Mouse (Mus musculus) ES-Bruce4 (cell line): ENCODE measurements around the gene Onecut1. TPM values are rescaled to one million over a fixed set of nuclear protein-coding genes. Genes with fewer than 3 reads are reported as not detected.

ENCODE experiments used
- H3K27ac ChIP-seq: 2 replicates; pipeline ENCODE4 v1.5.1; 2012; ENCODE audit warnings: low read length, inconsistent platforms; ENCODE audit not compliant: insufficient read depth
- H3K27me3 ChIP-seq: 2 replicates; pipeline ENCODE4 v1.6.1; 2012; ENCODE audit warnings: mild to moderate bottlenecking, low read length, inconsistent platforms; ENCODE audit not compliant: control insufficient read depth, poor library complexity, insufficient read depth, severe bottlenecking
- H3K36me3 ChIP-seq: 2 replicates; pipeline ENCODE4 v1.6.1; 2012; ENCODE audit warnings: inconsistent platforms, mild to moderate bottlenecking, low read length, moderate library complexity; ENCODE audit not compliant: control insufficient read depth, poor library complexity, insufficient read depth, severe bottlenecking
- H3K4me1 ChIP-seq: one replicate; pipeline ENCODE4 v1.8.1; 2011; ENCODE audit warnings: low read length; ENCODE audit not compliant: control insufficient read depth, insufficient read depth
- H3K4me3 ChIP-seq: 2 replicates; pipeline ENCODE4 v1.5.1; 2011; ENCODE audit warnings: low read depth, mild to moderate bottlenecking, low read length
- H3K9ac ChIP-seq: 2 replicates; pipeline ENCODE4 v1.6.1; 2012; ENCODE audit warnings: low read depth, mild to moderate bottlenecking, inconsistent platforms; ENCODE audit not compliant: poor library complexity, severe bottlenecking
- H3K9me3 ChIP-seq: replicated peaks from 2 replicates; pipeline ENCODE4 v1.6.1; 2012; ENCODE audit warnings: mild to moderate bottlenecking, low read length, inconsistent platforms; ENCODE audit not compliant: control insufficient read depth, poor library complexity, insufficient read depth, severe bottlenecking
- CTCF ChIP-seq: IDR thresholded peaks from one replicate; pipeline ENCODE4 v1.8.1; 2011; ENCODE audit warnings: low read depth, low read length
- EP300 ChIP-seq: IDR thresholded peaks from 2 replicates; pipeline ENCODE4 v1.6.1; 2011; ENCODE audit warnings: low read depth, low read length; ENCODE audit not compliant: insufficient read depth
- POLR2A ChIP-seq: IDR thresholded peaks from one replicate; pipeline ENCODE4 v1.8.1; 2011; ENCODE audit warnings: low read length; ENCODE audit not compliant: insufficient read depth
- polyA plus RNA-seq: library from polyadenylated mRNA; stranded (reverse); fragments of >200 nt; gene quantifications from 2 replicates; pipeline ENCODE4 v1.2.4, GENCODE M21; 2011; ENCODE audit warnings: low read depth; ENCODE audit not compliant: missing spikeins, insufficient read depth, insufficient read length

The Onecut1 gene
- polyA plus RNA-seq, 1 experiment = not detected

DNA sequence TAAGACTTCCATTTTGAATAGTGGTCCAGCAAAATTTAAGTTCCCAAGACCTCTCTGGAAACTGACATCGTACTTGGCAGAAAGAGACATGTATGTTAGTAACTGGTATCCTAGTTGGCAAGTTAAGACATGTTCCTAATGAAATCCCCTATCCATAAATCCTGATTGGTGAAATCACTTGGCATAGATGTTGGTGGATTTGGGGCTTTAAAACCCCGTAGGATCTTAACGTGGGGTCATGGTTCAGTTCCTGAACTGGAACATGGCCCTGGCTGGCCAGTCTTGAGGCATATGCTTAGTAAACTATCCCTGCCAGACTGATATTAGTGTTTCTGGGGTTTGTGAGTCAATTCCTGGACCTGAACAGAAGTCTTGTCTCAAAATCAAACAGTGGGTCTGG, 76.0 kb downstream of the Onecut1 start:
- H3K9ac ChIP-seq = no peak overlapping the region
- H3K4me3 ChIP-seq = no peak overlapping the region
- no peaks in the 10 kb centered on the region for H3K27me3 ChIP-seq
- H3K36me3 ChIP-seq = no peaks in the 10 kb centered on the region
- H3K27ac ChIP-seq = no peak overlapping the region
- H3K4me1 ChIP-seq = no peaks in the 10 kb centered on the region
- H3K9me3 ChIP-seq = no peaks in the 10 kb centered on the region
- TF ChIP-seq POLR2A (no peak), EP300 (no peak), CTCF (no peak)

- Histone ChIP-seq H3K9me3 (no peaks in the 10 kb centered on the region), H3K4me3 (no peak overlapping the region), H3K9ac (no peak overlapping the region), H3K4me1 (no peaks in the 10 kb centered on the region), H3K27me3 (no peaks in the 10 kb centered on the region), H3K36me3 (no peaks in the 10 kb centered on the region), H3K27ac (no peak overlapping the region)
- no peak for TF ChIP-seq CTCF
- TF ChIP-seq POLR2A = no peak
- TF ChIP-seq EP300 = no peak
Observed at GRCm38 (mm10) chr9:74938670-74939534, 77.2 kb downstream of the Onecut1 start.

Other genes starting within 250 kb of the Onecut1 start
- 7.7 and 9.8 TPM in 2 replicates for gene Fam214a, start 91.0 kb downstream of the Onecut1 start, polyA plus RNA-seq
- gene Arpp19, start 175.7 kb downstream of the Onecut1 start, polyA plus RNA-seq = 262 and 284 TPM in 2 replicates
- gene Myo5a, start 209.1 kb downstream of the Onecut1 start, polyA plus RNA-seq = 91.8 and 98.0 TPM in 2 replicates